Mouse (Mus musculus): ENCODE measurements around the gene Otud7b.
"Not testable (repeated sequence)": the region's sequence is repeated elsewhere in the genome, so short reads cannot be mapped to it uniquely, and the experiment has no call there.

The Otud7b gene

GRCm38 (mm10) chr3:96178427-96178826, 74.1 kb downstream of the Otud7b start:
- in situ Hi-C loops (cut with MboI, MseI): loop anchor here (10.0 kb wide), 1 partner anchor 636 kb away; no protein-coding TSS in a partner anchor

DNA sequence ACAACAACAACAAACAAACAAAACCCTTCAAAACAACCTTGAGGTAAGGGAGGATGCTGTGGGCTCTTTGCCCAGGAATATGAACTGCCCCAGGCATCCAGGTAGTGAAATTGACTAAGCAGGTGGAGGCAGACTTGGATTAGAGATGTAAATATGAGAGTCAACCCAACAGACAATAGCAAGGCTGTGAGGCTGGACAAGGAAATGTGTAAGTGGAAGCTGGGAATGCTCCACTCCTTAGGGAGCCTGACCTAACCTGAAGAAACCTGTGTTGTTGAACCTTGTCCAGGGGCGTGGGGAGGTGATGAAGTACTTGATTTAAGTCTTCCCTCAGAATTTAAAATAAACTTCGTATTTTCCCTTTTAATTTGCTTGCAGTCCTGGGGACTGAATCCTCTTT, 74.6 kb downstream of the Otud7b start:
- in situ Hi-C loops (cut with MboI, MseI): loop anchor here (10.0 kb wide), 1 partner anchor 636 kb away; no protein-coding TSS in a partner anchor

- in situ Hi-C loops (cut with MboI, MseI): loop anchor here (10.0 kb wide), 1 partner anchor 635 kb away; no protein-coding TSS in a partner anchor
Measured at GRCm38 (mm10) chr3:96179531-96179930, 75.2 kb downstream of the Otud7b start.

- in situ Hi-C loops (cut with MboI, MseI): loop anchor here (5.0 kb wide), 1 partner anchor 46 kb away; no protein-coding TSS in a partner anchor
Measured at GRCm38 (mm10) chr3:96180727-96181477, 76.6 kb downstream of the Otud7b start, which contains the start of gene Sv2a. Sv2a (plus strand) TSS chr3:96181151.

DNA sequence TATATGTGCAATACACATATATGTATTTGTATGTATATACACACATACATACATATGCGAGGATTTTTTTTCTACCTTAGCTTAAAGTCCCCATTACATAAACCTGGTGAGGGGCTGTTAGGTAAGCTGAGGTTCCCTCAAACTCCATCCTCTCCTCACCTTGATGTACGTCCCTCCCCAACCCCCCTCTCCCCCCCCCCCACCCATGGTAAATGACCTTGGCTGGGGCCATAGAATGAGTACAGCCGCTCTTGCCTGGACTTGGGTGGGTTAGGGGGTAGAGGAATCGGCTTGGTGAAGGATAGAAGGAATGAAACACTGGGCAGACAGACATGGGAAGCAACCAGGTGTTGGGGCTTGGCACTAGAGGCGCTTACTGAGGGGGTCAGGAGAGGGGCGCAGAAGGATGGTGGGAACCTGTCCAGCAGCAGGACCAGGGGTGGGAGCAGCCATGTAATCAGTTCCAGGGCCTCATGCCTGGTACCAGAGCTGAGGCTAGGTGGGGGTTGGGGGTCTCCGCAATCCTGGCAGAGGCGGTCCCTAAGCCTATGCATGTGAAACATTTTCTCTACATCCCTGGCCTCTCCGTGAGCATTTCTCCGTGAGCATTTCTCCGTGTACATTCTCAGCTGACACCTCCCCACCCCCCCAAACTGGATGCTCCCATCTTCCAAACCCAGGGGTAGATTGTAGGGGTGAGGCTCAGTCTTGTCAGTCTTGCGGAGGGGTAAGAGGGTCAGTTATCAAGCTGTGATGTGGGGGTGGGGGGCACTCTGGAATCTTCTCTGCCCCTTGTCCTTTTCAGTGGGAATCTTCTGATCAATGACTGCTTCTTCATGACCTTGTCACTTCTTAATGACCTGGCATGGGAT, 77.4 kb downstream of the Otud7b start:
- in situ Hi-C loops (cut with MboI, MseI): loop anchor here (5.0 kb wide), 1 partner anchor 46 kb away; no protein-coding TSS in a partner anchor

DNA sequence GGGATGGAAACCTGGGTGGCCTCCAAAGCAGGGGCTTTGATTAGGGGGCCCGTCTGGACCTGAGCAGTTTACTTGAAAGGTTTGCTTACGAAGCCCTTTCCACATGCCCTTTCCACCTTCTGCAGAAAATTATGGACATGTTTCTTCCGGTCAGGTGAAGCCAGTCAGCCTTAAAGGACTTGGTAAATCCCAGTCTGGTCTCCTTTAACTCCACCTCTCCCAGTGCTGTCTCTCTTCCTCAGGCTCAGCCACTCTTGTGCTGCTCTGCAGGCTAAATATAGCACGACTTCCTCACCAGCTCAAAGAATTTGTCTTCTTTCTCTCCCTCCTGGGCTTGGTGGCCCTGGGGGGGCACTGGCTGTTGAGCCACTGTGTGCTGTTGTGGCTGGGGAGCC, 78.1 kb downstream of the Otud7b start:
- in situ Hi-C loops (cut with MboI, MseI): loop anchor here (5.0 kb wide), 1 partner anchor 45 kb away; no protein-coding TSS in a partner anchor

- in situ Hi-C loops (cut with MboI, MseI): no loop called here
Measured at GRCm38 (mm10) chr3:96192977-96193376, 88.7 kb downstream of the Otud7b start.

DNA sequence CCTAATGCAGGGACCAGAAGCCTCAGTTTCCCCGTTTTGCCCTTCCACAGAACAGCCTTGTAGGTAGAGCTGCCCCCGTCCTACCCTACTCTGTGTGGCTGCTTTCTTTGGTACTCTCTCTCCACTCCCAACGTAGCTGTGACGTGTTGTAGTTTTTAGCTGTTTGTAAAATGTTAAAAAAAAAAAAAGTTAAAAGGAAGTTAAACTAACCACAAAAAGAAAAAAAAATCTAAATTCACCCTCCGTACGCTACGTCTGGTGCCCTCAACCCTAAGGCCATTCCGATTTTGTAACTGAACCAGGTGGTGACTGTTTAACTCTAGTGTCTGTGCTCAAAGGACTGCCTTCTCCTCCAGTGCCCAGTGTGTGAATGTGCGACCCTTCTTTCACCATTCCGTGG, 90.6 kb downstream of the Otud7b start:
- in situ Hi-C loops (cut with MboI, MseI): no loop called here

DNA sequence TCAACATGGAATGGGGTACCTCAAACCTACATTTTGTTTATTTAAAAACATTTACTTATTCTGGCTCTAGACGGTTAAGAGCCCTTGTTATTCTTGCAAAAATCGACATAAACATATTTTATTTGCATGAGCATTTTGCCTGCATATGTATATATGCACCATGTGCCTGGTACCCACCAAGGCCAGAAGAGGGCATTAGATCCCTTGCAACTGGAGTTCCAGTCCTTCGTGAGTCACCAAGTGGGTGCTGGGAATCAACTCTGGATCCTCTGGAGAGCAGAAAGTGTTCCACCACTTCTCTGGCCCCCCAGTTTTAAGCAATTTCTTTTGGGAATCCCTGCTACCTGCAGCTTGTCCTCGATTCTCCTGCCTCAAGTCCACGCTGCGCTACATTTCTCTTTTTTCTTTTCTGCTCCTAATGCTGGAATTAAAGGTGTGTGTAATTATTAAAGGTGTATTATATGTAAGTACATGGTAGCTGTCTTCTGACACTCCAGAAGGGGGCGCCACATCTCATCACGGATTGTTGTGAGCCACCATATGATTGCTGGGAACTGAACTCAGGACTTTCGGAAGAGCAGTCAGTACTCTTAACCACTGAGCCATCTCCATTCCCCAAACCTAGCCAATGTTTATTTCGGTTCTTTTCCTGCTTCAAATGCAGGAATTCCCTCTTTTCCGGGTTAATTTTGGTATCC, 91.4 kb downstream of the Otud7b start:
- in situ Hi-C loops (cut with MboI, MseI): no loop called here

DNA sequence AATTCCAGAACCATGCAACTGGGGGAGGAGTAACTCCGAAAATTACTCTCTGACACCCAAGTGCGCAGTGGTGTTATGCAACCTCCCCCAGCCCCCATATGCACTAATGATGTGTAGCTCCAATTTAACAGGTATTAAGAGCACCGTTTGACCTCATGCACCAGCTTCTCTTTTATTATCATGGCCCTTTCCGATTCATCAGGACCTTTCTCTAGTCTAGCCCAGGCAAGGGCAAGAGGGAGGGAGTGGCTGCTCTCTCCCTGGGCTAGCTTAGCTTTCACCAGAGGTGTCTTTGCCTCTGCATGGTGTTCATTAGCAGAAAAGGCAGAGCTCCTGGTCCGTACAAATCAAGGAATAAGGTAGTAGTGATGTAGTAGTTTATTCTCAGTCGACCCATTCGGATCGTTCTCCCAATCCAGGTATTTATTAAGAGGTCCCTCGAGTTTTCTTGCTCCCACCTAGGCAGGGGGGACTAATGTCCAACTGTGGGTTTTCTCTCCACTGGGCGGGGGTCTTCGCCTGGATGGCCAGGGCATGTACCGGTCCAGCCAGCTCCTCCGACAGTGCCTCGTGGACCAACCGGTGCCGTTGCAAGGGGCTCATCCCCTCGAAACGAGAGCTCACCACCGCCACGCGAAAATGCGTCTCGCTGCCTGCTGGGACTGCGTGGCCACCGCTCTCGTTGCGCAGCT, 92.3 kb downstream of the Otud7b start:
- in situ Hi-C loops (cut with MboI, MseI): no loop called here

- in situ Hi-C loops (cut with MboI, MseI): no loop called here
Measured at GRCm38 (mm10) chr3:96197129-96197749, 92.9 kb downstream of the Otud7b start.

DNA sequence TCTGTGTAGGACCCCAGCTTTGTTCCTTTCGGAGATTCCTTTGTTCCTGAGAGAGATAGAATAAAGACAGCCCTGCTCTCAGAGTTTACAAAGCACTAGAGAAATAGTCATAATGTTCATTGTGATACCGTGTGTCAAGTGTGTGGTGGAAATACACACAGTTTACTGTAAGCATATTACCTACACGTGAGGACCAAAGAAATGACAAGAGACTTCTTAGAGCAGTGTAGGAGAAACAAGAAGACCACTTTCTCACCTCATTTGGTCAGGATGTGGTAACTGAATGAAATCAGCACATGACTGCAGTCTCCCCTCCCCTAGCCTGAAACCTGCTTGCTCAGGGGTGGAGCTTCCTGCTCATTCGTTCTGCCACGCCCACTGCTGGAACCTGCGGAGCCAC, 93.9 kb downstream of the Otud7b start:
- in situ Hi-C loops (cut with MboI, MseI): no loop called here

- in situ Hi-C loops (cut with MboI, MseI): not testable (repeated sequence)
Measured at GRCm38 (mm10) chr3:96198601-96199251, 94.4 kb downstream of the Otud7b start.

- in situ Hi-C loops (cut with MboI, MseI): no loop called here
Measured at GRCm38 (mm10) chr3:96199731-96200130, 95.4 kb downstream of the Otud7b start.

- in situ Hi-C loops (cut with MboI, MseI): no loop called here
Measured at GRCm38 (mm10) chr3:96207819-96208218, 103.5 kb downstream of the Otud7b start.

DNA sequence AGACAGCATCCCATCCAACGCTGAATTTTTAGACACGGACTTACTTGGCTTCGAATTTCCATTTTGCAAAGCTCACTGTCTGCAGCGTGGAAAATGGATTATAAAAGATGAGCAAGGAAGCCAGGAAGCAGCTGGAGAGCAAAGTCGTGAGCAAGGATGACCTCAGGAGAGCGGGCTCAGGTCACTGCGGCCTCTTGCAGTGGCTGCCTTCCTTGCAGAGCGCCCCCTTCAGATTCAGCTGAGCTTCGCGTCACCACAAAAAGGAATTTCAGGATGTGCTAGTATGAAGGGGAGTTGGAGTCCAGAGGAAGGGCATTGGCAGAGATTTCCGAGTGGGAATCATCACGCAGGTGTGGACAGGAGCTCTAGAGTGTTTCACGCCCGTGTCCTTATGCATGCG, 104.9 kb downstream of the Otud7b start:
- in situ Hi-C loops (cut with MboI, MseI): no loop called here

Measured in T-helper 2 cell (primary cell).